36 mouse cellular contexts compared by ENCODE assay signal in the genomic region with DNA sequence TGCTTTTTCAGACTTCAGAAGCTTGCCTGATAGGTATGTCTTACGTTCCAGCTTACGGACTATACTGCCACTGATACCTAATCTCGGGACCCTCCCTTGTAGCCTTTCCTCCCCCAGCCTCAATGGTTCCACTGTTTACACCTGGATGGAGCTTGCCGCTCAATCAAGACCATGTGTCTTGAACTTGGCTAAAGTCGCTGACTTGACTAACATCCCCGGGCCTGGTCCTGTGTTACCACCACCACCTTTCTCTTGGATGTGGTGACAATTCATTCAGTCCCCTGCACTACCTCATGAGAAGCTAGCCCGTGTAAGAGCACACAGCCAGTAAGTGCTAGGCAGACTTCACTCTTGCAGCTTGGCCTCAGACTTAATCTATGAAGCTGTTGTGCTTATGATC. TPM values are rescaled to one million over a fixed set of nuclear protein-coding genes. Genes with fewer than 3 reads are reported as not detected.
"Had no signal": no experiment of that assay in that cellular context is flagged by ENCODE, and none has a peak within 500 bp of the region (broad histone marks: within the 10 kb centered on the region; RNA-seq: fewer than 3 reads in every experiment).

No protein-coding gene starts in this region.

- DNase-seq: cerebellum, adult 2 months; cerebellum, adult 8-10 months; cerebellum, adult 9-10 months; cerebellum, adult 9-11 months; cerebellum, postnatal 10 days; cerebellum, postnatal 14 days; cerebellum, postnatal 25 days; cerebellum, postnatal 36 days; embryo, embryonic 11 days; forebrain, postnatal 0 days; gastrocnemius, adult 2 months; gastrocnemius, postnatal 10 days; gastrocnemius, postnatal 14 days; gastrocnemius, postnatal 25 days; gastrocnemius, postnatal 36 days; heart, adult 18-20 months; heart, adult 2 months had no signal

- H3K9me3 ChIP-seq: embryonic facial prominence, embryonic 10.5 days; embryonic facial prominence, embryonic 12.5 days; embryonic facial prominence, embryonic 13.5 days; embryonic facial prominence, embryonic 15.5 days; forebrain, embryonic 10.5 days; forebrain, embryonic 12.5 days; forebrain, embryonic 13.5 days; forebrain, embryonic 15.5 days had no signal

- H3K27ac ChIP-seq: embryonic facial prominence, embryonic 10.5 days; embryonic facial prominence, embryonic 12.5 days; embryonic facial prominence, embryonic 13.5 days; embryonic facial prominence, embryonic 15.5 days; forebrain, embryonic 10.5 days; forebrain, embryonic 12.5 days; forebrain, embryonic 13.5 days; forebrain, embryonic 15.5 days; gastrocnemius, adult 2 months; heart, adult 2 months had no signal

- H3K4me1 ChIP-seq: embryonic facial prominence, embryonic 12.5 days; embryonic facial prominence, embryonic 13.5 days; embryonic facial prominence, embryonic 15.5 days; forebrain, embryonic 10.5 days; forebrain, embryonic 12.5 days; forebrain, embryonic 13.5 days; forebrain, embryonic 15.5 days had no signal

- H3K36me3 ChIP-seq: embryonic facial prominence, embryonic 10.5 days; embryonic facial prominence, embryonic 12.5 days; embryonic facial prominence, embryonic 13.5 days; embryonic facial prominence, embryonic 15.5 days; forebrain, embryonic 10.5 days; forebrain, embryonic 12.5 days; forebrain, embryonic 15.5 days had no signal

- H3K4me3 ChIP-seq: embryonic facial prominence, embryonic 10.5 days; embryonic facial prominence, embryonic 12.5 days; embryonic facial prominence, embryonic 13.5 days; embryonic facial prominence, embryonic 15.5 days; erythroblast, embryonic 14.5 days; forebrain, embryonic 10.5 days; forebrain, embryonic 12.5 days; forebrain, embryonic 13.5 days; forebrain, embryonic 15.5 days; gastrocnemius, adult 2 months; heart, adult 2 months had no signal

- H3K27me3 ChIP-seq: embryonic facial prominence, embryonic 12.5 days; embryonic facial prominence, embryonic 13.5 days; embryonic facial prominence, embryonic 15.5 days; forebrain, embryonic 13.5 days had no signal

RNA-seq across cellular contexts. Expression of a gene that starts 36.8 kb away (rescaled TPM):
- total RNA-seq: common myeloid progenitor, adult 5-6 weeks; gastrocnemius, adult 18-20 months; gastrocnemius, adult 2 months; gastrocnemius, adult 8-10 months; gastrocnemius, postnatal 10 days; gastrocnemius, postnatal 14 days; gastrocnemius, postnatal 25 days; gastrocnemius, postnatal 36 days; gastrocnemius, postnatal 4 days; granulocyte monocyte progenitor cell, adult 5-6 weeks; heart, adult 18-20 months; heart, adult 2 months; heart, adult 8-10 months had no signal
- polyA plus RNA-seq: erythroblast, embryonic 14.5 days; heart, adult 2 months had no signal

RNA-seq across cellular contexts. Expression of a gene that starts 47.4 kb away (rescaled TPM):
- total RNA-seq: gastrocnemius, adult 18-20 months; gastrocnemius, adult 2 months; gastrocnemius, adult 8-10 months; gastrocnemius, postnatal 10 days; gastrocnemius, postnatal 14 days; gastrocnemius, postnatal 25 days; gastrocnemius, postnatal 36 days; gastrocnemius, postnatal 4 days; heart, adult 18-20 months; heart, adult 2 months; heart, adult 8-10 months had no signal
- polyA plus RNA-seq: embryonic facial prominence, embryonic 10.5 days; embryonic facial prominence, embryonic 11.5 days; embryonic facial prominence, embryonic 12.5 days; erythroblast, embryonic 14.5 days; forebrain, embryonic 10.5 days; forebrain, embryonic 11.5 days; forebrain, embryonic 12.5 days; forebrain, embryonic 13.5 days; forebrain, embryonic 14.5 days; forebrain, embryonic 15.5 days; forebrain, embryonic 16.5 days; heart, adult 2 months had no signal
